Mouse (Mus musculus) cerebellum, postnatal 36 days (tissue): Measurements from ENCODE around the gene Atp13a5.
A peak's percentile ranks its signal among the peaks of the same experiment; 100 is the strongest.

ENCODE experiments used
- DNase-seq, 2 experiments: peaks; one replicate each; pipeline ENCODE4 v3.0.0; 2021 to 2022; ENCODE audit warnings: mixed read lengths in 2 of 2

The Atp13a5 gene

GRCm38 (mm10) chr16:29201146-29201545, 177.4 kb downstream of the Atp13a5 start:
- DNase-seq = no peak

GRCm38 (mm10) chr16:29198461-29198860, 180.1 kb downstream of the Atp13a5 start:
- no peak for DNase-seq

GRCm38 (mm10) chr16:29195156-29195555, 183.4 kb downstream of the Atp13a5 start:
- DNase-seq = no peak

GRCm38 (mm10) chr16:29193981-29194380, 184.6 kb downstream of the Atp13a5 start:
- DNase-seq = peak; percentile 71 to 76

- peak; percentile 62 to 67 for DNase-seq
These were observed 185.6 kb downstream of the Atp13a5 start for GRCm38 (mm10) chr16:29192911-29193310.
